Mouse (Mus musculus): ENCODE measurements around the gene Cyp2j13. TPM values are rescaled to one million over a fixed set of nuclear protein-coding genes. Genes with fewer than 3 reads are reported as not detected.
"Not testable (repeated sequence)": the region's sequence is repeated elsewhere in the genome, so short reads cannot be mapped to it uniquely, and the experiment has no call there.

The Cyp2j13 gene
- not detected in 2 replicates for total RNA-seq (2014; rRNA removed)
- not detected in 2 replicates for polyA plus RNA-seq (2015; fragmentation: Nextera tagmentation; extraction: Ambion mirVana)

DNA sequence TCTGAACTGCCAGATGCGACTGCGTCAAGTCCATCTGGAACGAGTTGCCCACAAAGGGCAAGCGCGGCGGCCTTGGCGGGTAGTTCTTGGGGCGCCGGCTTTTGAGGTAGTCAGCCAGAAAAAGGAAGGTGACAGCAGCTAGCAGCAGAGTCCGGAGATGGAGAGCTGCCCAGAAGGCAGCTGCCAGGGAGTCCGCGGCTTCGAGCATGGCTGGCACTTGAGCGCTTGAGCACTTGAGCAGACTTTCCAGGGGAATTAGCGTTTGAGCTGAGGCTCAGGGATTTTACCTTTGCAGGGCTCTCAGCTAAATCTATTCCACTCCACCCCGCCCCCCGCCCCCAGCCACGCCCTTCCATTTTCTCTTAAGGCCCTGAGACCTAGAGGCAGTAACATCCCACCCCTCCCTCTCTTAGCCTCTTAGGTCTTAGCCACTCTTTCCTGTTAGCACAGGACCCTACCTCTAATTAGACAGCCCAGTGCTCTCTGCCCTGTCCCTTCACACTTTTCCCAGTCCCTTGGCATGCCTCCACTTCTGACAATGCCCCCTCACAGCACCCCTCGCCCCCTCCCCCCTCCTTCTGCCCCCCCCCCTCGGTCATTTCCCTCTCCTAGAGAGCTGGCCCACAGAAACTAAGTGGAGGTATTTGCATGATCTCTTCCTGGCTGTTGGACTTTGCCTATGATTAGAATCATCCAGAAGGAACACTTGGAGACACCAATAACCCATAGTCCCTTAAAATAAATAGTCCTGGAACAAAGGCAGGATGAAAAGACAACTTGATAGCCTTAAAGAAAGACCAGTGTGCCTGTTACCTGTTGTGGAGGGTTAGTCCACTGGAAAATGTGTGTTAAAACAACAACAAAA is at the start of gene Cyp2j13:
Cyp2j13 (minus strand) TSS at position 286 of the 865 bp plus-strand sequence.
- WGBS: 5% methylated on average over 20 of the region's 20 CpGs
- peak within 1 kb of the TSS; percentile 43 for H3K4me2 ChIP-seq (ENCODE audit: low read depth)
- peak; percentile 50 for DNase-seq
- no peaks in the 10 kb centered on the region for H3K9me3 ChIP-seq (ENCODE audit: low read length)
- H3K4me1 ChIP-seq (ENCODE audit: insufficient read depth): no peaks in the 10 kb centered on the region
- no peak within 1 kb of the TSS for H3K27ac ChIP-seq (ENCODE audit: low read depth, low read length)
- H3K27me3 ChIP-seq (ENCODE audit: insufficient read depth, low read length): no peaks in the 10 kb centered on the region
- 0 out of 2 replicates have a peak within 1 kb of the TSS, but pooled peaks have one; percentile 14 for H3K4me3 ChIP-seq (ENCODE audit: low read depth, low read length)
- no peaks in the 10 kb centered on the region for H3K36me3 ChIP-seq (ENCODE audit: insufficient read depth)
- no peak for TF ChIP-seq CTCF (IDR thresholded peaks at IDR 0.05; ENCODE audit: low read depth)
- H3K9ac ChIP-seq: peak within 1 kb of the TSS; percentile 25; the same call in 1 of the 2 replicates
- peak; percentile 83 for ATAC-seq

DNA sequence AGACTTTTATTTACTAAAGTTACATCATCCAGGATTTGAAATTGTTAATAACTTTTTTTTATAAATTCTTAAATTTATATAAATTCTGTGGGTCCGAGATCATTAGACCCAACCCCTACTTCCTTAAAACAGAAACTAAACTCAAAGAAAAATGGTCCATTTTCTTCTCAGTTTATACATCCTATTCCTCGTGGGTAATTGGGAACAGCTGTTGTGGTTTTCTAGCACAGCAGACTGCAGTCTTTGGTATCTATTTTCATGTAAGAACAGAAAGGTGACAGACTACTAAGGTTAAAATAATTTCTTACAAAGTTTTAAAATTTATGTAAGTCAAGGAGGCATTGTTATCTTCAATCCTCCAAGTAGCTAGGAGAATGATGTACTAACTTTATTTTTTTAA is 19.5 kb upstream of the Cyp2j13 start:
- Histone ChIP-seq H3K4me3 (ENCODE audit: low read depth, low read length) (no peak overlapping the region), H3K36me3 (ENCODE audit: insufficient read depth) (no peaks in the 10 kb centered on the region), H3K4me2 (ENCODE audit: low read depth) (no peak overlapping the region), H3K9ac (no peak overlapping the region), H3K27me3 (ENCODE audit: insufficient read depth, low read length) (no peaks in the 10 kb centered on the region), H3K9me3 (ENCODE audit: low read length) (no peaks in the 10 kb centered on the region), H3K4me1 (ENCODE audit: insufficient read depth) (no peaks in the 10 kb centered on the region), H3K27ac (ENCODE audit: low read depth, low read length) (no peak overlapping the region)
- no peak for ATAC-seq
- TF ChIP-seq CTCF (IDR thresholded peaks at IDR 0.05; ENCODE audit: low read depth): no peak
- no peak for DNase-seq
- 76% methylated on average over 2 of the region's 2 CpGs for WGBS

DNA sequence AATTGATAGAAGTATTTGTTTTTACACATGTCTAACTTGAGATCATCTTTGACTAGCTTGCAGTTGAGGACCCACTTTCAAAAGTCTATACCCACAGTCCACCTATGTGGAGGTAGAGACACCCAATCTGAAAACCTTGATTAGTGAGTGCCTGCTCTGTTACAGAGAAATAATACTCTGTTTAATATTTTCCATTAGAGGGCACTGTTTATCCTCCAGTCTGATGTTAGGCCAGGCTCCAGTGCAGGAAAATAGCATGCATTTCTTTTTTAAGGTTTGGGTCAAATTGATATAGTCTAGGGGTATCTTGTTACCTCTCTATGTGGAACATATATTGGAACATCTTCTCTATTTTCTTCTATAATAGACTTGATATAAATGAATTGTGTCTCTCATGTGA is 14.5 kb upstream of the Cyp2j13 start:
- ATAC-seq (no peak), DNase-seq (no peak)
- TF ChIP-seq CTCF (IDR thresholded peaks at IDR 0.05; ENCODE audit: low read depth): peak; percentile 27
- H3K4me3 ChIP-seq (ENCODE audit: low read depth, low read length): no peak overlapping the region
- no peak overlapping the region for H3K4me2 ChIP-seq (ENCODE audit: low read depth)
- H3K36me3 ChIP-seq (ENCODE audit: insufficient read depth): no peaks in the 10 kb centered on the region
- H3K27me3 ChIP-seq (ENCODE audit: insufficient read depth, low read length): no peaks in the 10 kb centered on the region
- no peaks in the 10 kb centered on the region for H3K9me3 ChIP-seq (ENCODE audit: low read length)
- H3K4me1 ChIP-seq (ENCODE audit: insufficient read depth): no peaks in the 10 kb centered on the region
- no peak overlapping the region for H3K27ac ChIP-seq (ENCODE audit: low read depth, low read length)
- H3K9ac ChIP-seq: no peak overlapping the region

DNA sequence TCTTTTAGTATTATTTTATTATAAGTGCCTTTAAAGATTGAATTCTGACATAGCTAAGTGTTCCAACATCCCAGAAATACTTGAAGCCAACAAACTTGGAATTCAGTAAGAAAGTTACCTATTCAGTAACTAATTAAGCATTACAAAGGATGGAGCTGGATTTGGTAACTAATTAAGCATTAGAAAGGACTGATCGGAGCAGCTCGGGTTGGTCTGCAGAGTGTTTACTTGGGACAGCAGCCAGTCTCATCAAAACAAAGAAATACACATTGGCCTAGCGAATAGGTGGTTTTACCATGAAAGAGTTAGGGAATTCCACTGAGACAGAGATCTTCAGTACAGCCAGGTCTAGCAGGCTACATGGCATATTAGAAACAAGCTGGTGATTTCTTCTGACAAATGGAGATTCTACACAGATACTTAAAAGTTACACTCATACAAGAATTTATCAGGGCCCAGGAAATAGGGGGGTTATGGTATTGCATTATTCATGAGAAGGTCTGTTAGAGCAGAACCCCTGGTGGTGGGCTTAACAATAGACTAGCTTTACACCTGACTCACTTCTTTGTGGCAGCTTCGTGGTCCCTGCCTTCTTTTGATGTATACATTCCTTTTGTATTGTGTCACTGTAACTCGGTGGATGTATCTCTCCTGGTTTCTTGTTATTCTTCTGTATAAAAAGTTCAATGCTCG is 12.2 kb upstream of the Cyp2j13 start:
- ATAC-seq: not testable (repeated sequence)

DNA sequence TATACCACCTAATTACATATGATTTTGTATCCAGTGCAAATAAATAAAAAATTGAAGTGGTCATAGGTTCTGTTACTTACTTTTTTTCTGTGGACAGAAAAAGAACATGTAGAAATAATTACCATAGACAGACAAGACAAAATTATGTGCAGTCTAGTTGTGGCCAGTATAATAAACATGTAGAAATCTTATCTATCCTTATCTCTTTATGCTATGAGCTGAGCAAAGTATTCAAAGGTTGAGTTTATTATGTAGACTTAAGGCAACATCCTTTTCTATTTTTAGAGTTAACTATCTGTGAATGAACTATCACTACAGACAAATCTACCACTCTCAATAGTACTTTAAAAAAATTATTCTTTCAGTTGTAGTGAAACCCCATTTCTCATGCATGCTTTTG is 962 bp upstream of the Cyp2j13 start:
- H3K27me3 ChIP-seq (ENCODE audit: insufficient read depth, low read length): no peaks in the 10 kb centered on the region
- no peak overlapping the region for H3K4me2 ChIP-seq (ENCODE audit: low read depth)
- TF ChIP-seq CTCF (IDR thresholded peaks at IDR 0.05; ENCODE audit: low read depth): no peak
- no peaks in the 10 kb centered on the region for H3K4me1 ChIP-seq (ENCODE audit: insufficient read depth)
- H3K27ac ChIP-seq (ENCODE audit: low read depth, low read length): no peak overlapping the region
- H3K9ac ChIP-seq: no peak overlapping the region
- no peaks in the 10 kb centered on the region for H3K36me3 ChIP-seq (ENCODE audit: insufficient read depth)
- DNase-seq: no peak
- no peaks in the 10 kb centered on the region for H3K9me3 ChIP-seq (ENCODE audit: low read length)
- no peak overlapping the region for H3K4me3 ChIP-seq (ENCODE audit: low read depth, low read length)
- ATAC-seq: no peak

More for the DNA sequence above, 12.2 kb upstream of the Cyp2j13 start:
- WGBS: 14% methylated on average over 6 of the region's 6 CpGs
- H3K4me3 ChIP-seq (ENCODE audit: low read depth, low read length); H3K9me3 ChIP-seq (ENCODE audit: low read length); H3K4me2 ChIP-seq (ENCODE audit: low read depth); DNase-seq; H3K27me3 ChIP-seq (ENCODE audit: insufficient read depth, low read length); H3K27ac ChIP-seq (ENCODE audit: low read depth, low read length); H3K36me3 ChIP-seq (ENCODE audit: insufficient read depth); H3K4me1 ChIP-seq (ENCODE audit: insufficient read depth); H3K9ac ChIP-seq: not testable (repeated sequence)

DNA sequence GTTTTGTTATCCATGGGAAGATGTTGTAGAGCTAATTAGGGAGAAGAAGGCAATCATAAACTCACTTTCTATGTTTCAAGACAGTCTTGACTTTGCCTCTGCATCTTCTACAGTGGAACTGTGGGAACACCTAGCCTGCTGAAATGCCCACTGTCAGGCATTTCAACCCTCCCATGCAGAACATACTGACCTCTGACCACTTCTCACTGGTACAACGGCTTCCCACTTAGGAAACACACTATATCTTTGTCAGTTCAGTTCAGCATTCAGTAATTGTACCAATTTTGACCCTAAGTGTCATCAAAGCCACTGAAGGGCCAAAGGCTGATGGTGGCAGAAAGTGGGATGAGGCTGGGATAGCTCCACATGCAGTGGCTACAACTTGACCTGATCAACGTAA is 15.3 kb downstream of the Cyp2j13 start:
- Histone ChIP-seq H3K4me3 (ENCODE audit: low read depth, low read length) (no peak overlapping the region), H3K4me2 (ENCODE audit: low read depth) (no peak overlapping the region), H3K27me3 (ENCODE audit: insufficient read depth, low read length) (no peaks in the 10 kb centered on the region), H3K27ac (ENCODE audit: low read depth, low read length) (no peak overlapping the region), H3K36me3 (ENCODE audit: insufficient read depth) (no peaks in the 10 kb centered on the region), H3K9ac (no peak overlapping the region), H3K9me3 (ENCODE audit: low read length) (no peaks in the 10 kb centered on the region), H3K4me1 (ENCODE audit: insufficient read depth) (no peaks in the 10 kb centered on the region)
- 85% methylated on average over 2 of the region's 2 CpGs for WGBS
- ATAC-seq (no peak), DNase-seq (no peak)
- no peak for TF ChIP-seq CTCF (IDR thresholded peaks at IDR 0.05; ENCODE audit: low read depth)

DNA sequence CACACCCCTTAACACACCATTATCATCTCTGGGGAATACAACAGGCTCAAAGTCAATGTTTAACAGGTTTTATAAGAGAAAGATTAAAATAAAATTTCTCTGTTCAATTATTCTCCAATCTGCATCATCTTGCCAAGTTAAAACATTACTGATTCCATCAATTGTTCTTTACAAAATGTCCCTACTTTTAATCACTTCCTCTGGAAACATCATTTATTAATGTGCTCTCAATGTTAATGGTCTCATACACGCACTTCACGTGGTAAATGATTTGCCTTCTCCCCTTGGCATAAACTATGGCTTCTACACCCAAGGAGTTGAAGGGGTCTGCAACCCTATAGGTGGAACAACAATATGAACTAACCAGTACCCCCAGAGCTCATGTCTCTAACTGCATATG is 17.2 kb downstream of the Cyp2j13 start:
- no peak overlapping the region for H3K4me2 ChIP-seq (ENCODE audit: low read depth)
- H3K9ac ChIP-seq: no peak overlapping the region
- H3K27me3 ChIP-seq (ENCODE audit: insufficient read depth, low read length): no peaks in the 10 kb centered on the region
- no peaks in the 10 kb centered on the region for H3K9me3 ChIP-seq (ENCODE audit: low read length)
- H3K36me3 ChIP-seq (ENCODE audit: insufficient read depth): no peaks in the 10 kb centered on the region
- H3K4me3 ChIP-seq (ENCODE audit: low read depth, low read length): no peak overlapping the region
- no peak for TF ChIP-seq CTCF (IDR thresholded peaks at IDR 0.05; ENCODE audit: low read depth)
- ATAC-seq (no peak), DNase-seq (no peak)
- no peaks in the 10 kb centered on the region for H3K4me1 ChIP-seq (ENCODE audit: insufficient read depth)
- 91% methylated on average over 2 of the region's 2 CpGs for WGBS
- no peak overlapping the region for H3K27ac ChIP-seq (ENCODE audit: low read depth, low read length)

Measured in forebrain, postnatal 0 days (tissue).